Mouse (Mus musculus) lung, adult 2 months (tissue): Measurements from ENCODE around the gene Terf2.

Experiments used
- CTCF ChIP-seq: fragments of 200-500 bp; IDR thresholded peaks from 2 replicates; pipeline ENCODE4 v1.5.1; 2011; ENCODE audit warnings: mild to moderate bottlenecking, low read length, control low read depth; ENCODE audit not compliant: insufficient read depth
- POLR2A ChIP-seq: fragments of 200-500 bp; IDR thresholded peaks from 2 replicates; pipeline ENCODE4 v1.6.1; 2011; ENCODE audit warnings: low read depth, mild to moderate bottlenecking, control low read depth, low read length, borderline replicate concordance; ENCODE audit errors: extremely low read depth

DNA sequence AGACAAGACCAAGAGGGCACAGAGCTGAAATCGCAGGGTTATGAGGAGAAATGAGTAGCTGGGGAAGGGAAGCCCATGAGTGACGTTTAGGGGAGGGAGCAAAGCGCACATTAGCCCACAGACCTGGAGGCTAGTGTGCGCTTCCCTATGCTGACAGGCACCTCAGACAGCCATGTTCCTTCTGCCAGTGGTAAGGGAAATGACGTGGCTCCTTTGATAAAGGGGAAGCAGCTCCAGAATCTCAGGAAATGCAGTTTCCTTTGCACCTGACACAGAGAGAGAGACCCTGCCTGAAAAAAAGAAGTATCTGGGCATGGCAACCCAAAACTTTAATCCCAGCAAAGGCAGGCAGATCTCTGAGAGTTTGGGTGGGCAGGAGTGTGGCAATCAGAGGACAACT is 66.3 kb downstream of the Terf2 start:
- TF ChIP-seq POLR2A (no peak), CTCF (no peak)
